Comparison of ENCODE assay signal across 23 mouse cellular contexts in genomic region chr1:172623599-172623998, GRCm38 (mm10). TPM values are rescaled to one million over a fixed set of nuclear protein-coding genes. Genes with fewer than 3 reads are reported as not detected.
A peak's percentile ranks its signal among the peaks of the same experiment; 100 is the strongest.
DNase-seq lines count a peak whose midpoint lies in the region; ATAC-seq and TF ChIP-seq lines count a peak whose summit lies in the region.
"Had no signal": no experiment of that assay in that cellular context is flagged by ENCODE, and none has a peak within 500 bp of the region (broad histone marks: within the 10 kb centered on the region; RNA-seq: fewer than 3 reads in every experiment).

No protein-coding gene starts in this region.

- no peak for DNase-seq in kidney, postnatal 0 days (ENCODE audit: low spot score)
- DNase-seq in kidney, postnatal 10 days = no peak
- peak; percentile 27 for DNase-seq in limb, embryonic 10.5 days (ENCODE audit: low spot score)
- no peak for DNase-seq in left cerebral cortex, adult 11 months (ENCODE audit: low spot score)
- no peak for DNase-seq in lung, postnatal 14 days
- DNase-seq: adrenal gland, postnatal 25 days; cerebellum, adult 18-20 months; cerebellum, adult 9-11 months; cerebellum, postnatal 36 days; gastrocnemius, adult 2 months; gastrocnemius, postnatal 25 days; heart, adult 18-20 months; heart, postnatal 14 days had no signal

- no peak overlapping the region for H3K9ac ChIP-seq in kidney, postnatal 0 days (ENCODE audit: low read depth, low read length)
- no peak overlapping the region for H3K9ac ChIP-seq in forebrain, embryonic 16.5 days (replicated peaks; ENCODE audit: low read depth, low read length)
- H3K9ac ChIP-seq: forebrain, embryonic 13.5 days; hindbrain, embryonic 14.5 days had no signal

- no peaks in the 10 kb centered on the region for H3K4me1 ChIP-seq in kidney, postnatal 0 days (replicated peaks; ENCODE audit: insufficient read depth, low read length)
- peaks cover 14% of the 10 kb centered on the region for H3K4me1 ChIP-seq in limb, embryonic 10.5 days
- no peaks in the 10 kb centered on the region for H3K4me1 ChIP-seq in forebrain, embryonic 16.5 days (replicated peaks; ENCODE audit: control insufficient read depth, insufficient read depth, low read length)
- H3K4me1 ChIP-seq: embryonic facial prominence, embryonic 10.5 days; forebrain, embryonic 13.5 days; heart, embryonic 10.5 days had no signal

- H3K4me2 ChIP-seq in kidney, postnatal 0 days (ENCODE audit: low read length) = no peak overlapping the region
- H3K4me2 ChIP-seq in forebrain, embryonic 16.5 days (ENCODE audit: low read length) = no peak overlapping the region
- H3K4me2 ChIP-seq: forebrain, embryonic 13.5 days; hindbrain, embryonic 14.5 days had no signal

- 61% methylated on average over 5 of the region's 5 CpGs for WGBS in kidney, postnatal 0 days
- WGBS in limb, embryonic 10.5 days = 71% methylated on average over 5 of the region's 5 CpGs
- 70% methylated on average over 5 of the region's 5 CpGs for WGBS in forebrain, embryonic 16.5 days

- peak overlapping the region; percentile 31; the same call in 1 of the 2 replicates for H3K27ac ChIP-seq in kidney, postnatal 0 days
- H3K27ac ChIP-seq in limb, embryonic 10.5 days = 0 out of 2 replicates have a peak overlapping the region, but pooled peaks have one; percentile 19
- no peak overlapping the region for H3K27ac ChIP-seq in forebrain, embryonic 16.5 days (ENCODE audit: low read length)
- H3K27ac ChIP-seq: embryonic facial prominence, embryonic 10.5 days; forebrain, embryonic 13.5 days; gastrocnemius, adult 2 months; heart, embryonic 10.5 days; hindbrain, embryonic 14.5 days had no signal

- H3K36me3 ChIP-seq in kidney, postnatal 0 days (ENCODE audit: insufficient read depth, low read length) = no peaks in the 10 kb centered on the region
- no peaks in the 10 kb centered on the region for H3K36me3 ChIP-seq in limb, embryonic 10.5 days
- H3K36me3 ChIP-seq in forebrain, embryonic 16.5 days (ENCODE audit: control insufficient read depth, insufficient read depth) = no peaks in the 10 kb centered on the region
- H3K36me3 ChIP-seq: embryonic facial prominence, embryonic 10.5 days; G1E; heart, embryonic 10.5 days had no signal

- no peak overlapping the region for H3K4me3 ChIP-seq in kidney, postnatal 0 days (replicated peaks; ENCODE audit: low read depth, low read length)
- H3K4me3 ChIP-seq in limb, embryonic 10.5 days = no peak overlapping the region
- H3K4me3 ChIP-seq in forebrain, embryonic 16.5 days (replicated peaks; ENCODE audit: low read length) = no peak overlapping the region
- H3K4me3 ChIP-seq: embryonic facial prominence, embryonic 10.5 days; forebrain, embryonic 13.5 days; gastrocnemius, adult 2 months; heart, embryonic 10.5 days had no signal

- ATAC-seq in kidney, postnatal 0 days (replicated peaks; ENCODE audit: low FRiP score, low read depth) = no peak; the same call in 1 of the 2 replicates
- ATAC-seq in activated CD4-positive, CD25-positive, alpha-beta regulatory T cell, adult 4 months = peak; percentile 66
- no peak for ATAC-seq in forebrain, embryonic 16.5 days
- ATAC-seq: forebrain, embryonic 13.5 days had no signal

- no peaks in the 10 kb centered on the region for H3K9me3 ChIP-seq in kidney, postnatal 0 days (replicated peaks; ENCODE audit: low read length)
- no peaks in the 10 kb centered on the region for H3K9me3 ChIP-seq in limb, embryonic 10.5 days (replicated peaks)
- no peaks in the 10 kb centered on the region for H3K9me3 ChIP-seq in forebrain, embryonic 16.5 days (ENCODE audit: control insufficient read depth, low read length)
- H3K9me3 ChIP-seq: embryonic facial prominence, embryonic 10.5 days; forebrain, embryonic 13.5 days; heart, embryonic 10.5 days had no signal

- H3K27me3 ChIP-seq in kidney, postnatal 0 days (ENCODE audit: insufficient read depth, low read length) = no peaks in the 10 kb centered on the region
- H3K27me3 ChIP-seq in limb, embryonic 10.5 days (ENCODE audit: low read depth, poor library complexity, severe bottlenecking) = peaks cover 7% of the 10 kb centered on the region; the same call in 1 of the 2 replicates
- no peaks in the 10 kb centered on the region for H3K27me3 ChIP-seq in forebrain, embryonic 16.5 days (replicated peaks; ENCODE audit: control insufficient read depth, insufficient read depth, low read length)
- H3K27me3 ChIP-seq: forebrain, embryonic 13.5 days had no signal

- no peak for TF ChIP-seq CTCF in kidney, postnatal 0 days (IDR thresholded peaks at IDR 0.05; ENCODE audit: low read depth)

RNA-seq across cellular contexts. Expression of gene Dusp23, which starts 9.2 kb away (rescaled TPM):
- 27.0 and 27.4 TPM in 2 replicates for polyA plus RNA-seq in kidney, postnatal 0 days (2015; fragmentation: Nextera tagmentation; extraction: Ambion mirVana)
- polyA plus RNA-seq in activated CD4-positive, CD25-positive, alpha-beta regulatory T cell, adult 4 months (2017; shearing (Covaris generic)) = 1 to 10 TPM; 5.3 to 5.7 TPM
- 8.6 and 12.0 TPM in 2 replicates for polyA plus RNA-seq in limb, embryonic 10.5 days (2016; fragmentation: Nextera tagmentation; extraction: Ambion mirVana)
- 6.2 TPM in 2 replicates for polyA plus RNA-seq in forebrain, embryonic 16.5 days (2015; fragmentation: Nextera tagmentation; extraction: Ambion mirVana)
- polyA plus RNA-seq: G1E had no signal

RNA-seq across cellular contexts. Expression of gene Fcrl6, which starts 21.2 kb away (rescaled TPM):
- not detected in 2 replicates for polyA plus RNA-seq in kidney, postnatal 0 days (2015; fragmentation: Nextera tagmentation; extraction: Ambion mirVana)
- not detected for polyA plus RNA-seq in activated CD4-positive, CD25-positive, alpha-beta regulatory T cell, adult 4 months (2017; shearing (Covaris generic))
- 0.21 and 0.58 TPM in 2 replicates for polyA plus RNA-seq in limb, embryonic 10.5 days (2016; fragmentation: Nextera tagmentation; extraction: Ambion mirVana)
- not detected in 2 replicates for polyA plus RNA-seq in forebrain, embryonic 16.5 days (2015; fragmentation: Nextera tagmentation; extraction: Ambion mirVana)
- polyA plus RNA-seq: C2C12; forebrain, embryonic 13.5 days; G1E; heart, embryonic 10.5 days; heart, embryonic 14.5 days had no signal

RNA-seq across cellular contexts. Expression of gene Slamf8, which starts 33.2 kb away (rescaled TPM):
- polyA plus RNA-seq in kidney, postnatal 0 days (2015; fragmentation: Nextera tagmentation; extraction: Ambion mirVana) = 0.16 and 0.18 TPM in 2 replicates
- polyA plus RNA-seq in activated CD4-positive, CD25-positive, alpha-beta regulatory T cell, adult 4 months (2017; shearing (Covaris generic)) = under 1 TPM in 1 of 2 experiments, not detected in 1; 0.29 TPM
- 0.11 TPM in 1 of 2 replicates, not detected in the other for polyA plus RNA-seq in limb, embryonic 10.5 days (2016; fragmentation: Nextera tagmentation; extraction: Ambion mirVana)
- polyA plus RNA-seq in forebrain, embryonic 16.5 days (2015; fragmentation: Nextera tagmentation; extraction: Ambion mirVana) = not detected in 2 replicates
- polyA plus RNA-seq: C2C12; embryonic facial prominence, embryonic 10.5 days; embryonic facial prominence, embryonic 14.5 days; forebrain, embryonic 13.5 days; G1E; heart, embryonic 10.5 days; hindbrain, embryonic 14.5 days had no signal
